Comparison of ENCODE assay signal across 17 mouse cellular contexts in the genomic region with DNA sequence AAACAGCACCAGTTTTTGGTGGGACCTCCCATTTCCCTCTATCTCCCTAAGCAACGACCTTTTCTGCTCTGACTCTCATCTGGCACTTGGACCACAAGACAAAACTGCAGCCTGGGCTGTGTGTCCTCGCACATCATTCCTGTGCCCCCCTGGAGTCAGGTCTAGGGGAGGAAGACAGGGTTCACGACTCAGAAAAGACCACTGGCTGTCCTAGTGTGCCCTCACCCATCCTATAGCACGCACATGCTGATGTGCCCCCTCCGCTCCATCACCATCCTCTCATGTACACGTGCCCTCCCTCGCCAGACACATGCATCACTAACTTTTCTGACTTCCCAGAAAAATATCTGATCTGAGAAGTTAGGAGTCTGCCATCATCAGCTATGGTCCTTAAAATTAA. TPM values are rescaled to one million over a fixed set of nuclear protein-coding genes. Genes with fewer than 3 reads are reported as not detected.
A peak's percentile ranks its signal among the peaks of the same experiment; 100 is the strongest.
DNase-seq lines count a peak whose midpoint lies in the region; ATAC-seq lines count a peak whose summit lies in the region.
"Had no signal": no experiment of that assay in that cellular context is flagged by ENCODE, and none has a peak within 500 bp of the region (broad histone marks: within the 10 kb centered on the region; RNA-seq: fewer than 3 reads in every experiment).

No protein-coding gene starts in this region.

- no peaks in the 10 kb centered on the region for H3K27me3 ChIP-seq in forebrain, embryonic 10.5 days (ENCODE audit: poor library complexity, severe bottlenecking)
- no peaks in the 10 kb centered on the region for H3K27me3 ChIP-seq in forebrain, embryonic 16.5 days (replicated peaks; ENCODE audit: control insufficient read depth, insufficient read depth, low read length)
- no peaks in the 10 kb centered on the region for H3K27me3 ChIP-seq in embryonic facial prominence, embryonic 10.5 days (replicated peaks; ENCODE audit: low read depth, poor library complexity, severe bottlenecking)
- H3K27me3 ChIP-seq in embryonic facial prominence, embryonic 14.5 days (replicated peaks; ENCODE audit: control insufficient read depth, insufficient read depth, low read length) = no peaks in the 10 kb centered on the region
- H3K27me3 ChIP-seq in limb, embryonic 13.5 days = no peaks in the 10 kb centered on the region
- H3K27me3 ChIP-seq: heart, embryonic 12.5 days; hindbrain, embryonic 15.5 days had no signal

- no peak for ATAC-seq in forebrain, embryonic 16.5 days
- no peak for ATAC-seq in embryonic facial prominence, embryonic 14.5 days (ENCODE audit: low read depth)
- no peak for ATAC-seq in limb, embryonic 13.5 days (ENCODE audit: low FRiP score, low read depth)
- ATAC-seq: forebrain, embryonic 14.5 days; intestine, embryonic 16.5 days had no signal

- H3K9ac ChIP-seq in forebrain, embryonic 16.5 days (replicated peaks; ENCODE audit: low read depth, low read length) = no peak overlapping the region
- H3K9ac ChIP-seq in embryonic facial prominence, embryonic 14.5 days (ENCODE audit: low read depth, low read length) = 0 out of 2 replicates have a peak overlapping the region, but pooled peaks have one; percentile 8
- peak overlapping the region; percentile 65; the same call in 1 of the 2 replicates for H3K9ac ChIP-seq in limb, embryonic 13.5 days
- H3K9ac ChIP-seq: heart, embryonic 12.5 days; hindbrain, embryonic 15.5 days had no signal

- no peak overlapping the region for H3K4me3 ChIP-seq in forebrain, embryonic 10.5 days
- H3K4me3 ChIP-seq in forebrain, embryonic 16.5 days (replicated peaks; ENCODE audit: low read length) = no peak overlapping the region
- no peak overlapping the region for H3K4me3 ChIP-seq in embryonic facial prominence, embryonic 10.5 days
- no peak overlapping the region for H3K4me3 ChIP-seq in embryonic facial prominence, embryonic 14.5 days (ENCODE audit: low read depth, low read length)
- H3K4me3 ChIP-seq in limb, embryonic 13.5 days = no peak overlapping the region
- H3K4me3 ChIP-seq: heart, embryonic 12.5 days; hindbrain, embryonic 15.5 days had no signal

- peak overlapping the region; percentile 83; the same call in 1 of the 2 replicates for H3K27ac ChIP-seq in forebrain, embryonic 10.5 days
- no peak overlapping the region for H3K27ac ChIP-seq in forebrain, embryonic 16.5 days (ENCODE audit: low read length)
- H3K27ac ChIP-seq in embryonic facial prominence, embryonic 10.5 days (replicated peaks) = peak overlapping the region; percentile 87
- no peak overlapping the region; the same call in 1 of the 2 replicates for H3K27ac ChIP-seq in embryonic facial prominence, embryonic 14.5 days (replicated peaks; ENCODE audit: low read depth, low read length)
- no peak overlapping the region for H3K27ac ChIP-seq in limb, embryonic 13.5 days
- H3K27ac ChIP-seq: hindbrain, embryonic 15.5 days had no signal

- WGBS in forebrain, embryonic 10.5 days = 82% methylated on average over 7 of the region's 7 CpGs
- 82% methylated on average over 7 of the region's 7 CpGs for WGBS in forebrain, embryonic 16.5 days
- 85% methylated on average over 7 of the region's 7 CpGs for WGBS in embryonic facial prominence, embryonic 10.5 days
- WGBS in embryonic facial prominence, embryonic 14.5 days = 86% methylated on average over 7 of the region's 7 CpGs
- WGBS in limb, embryonic 13.5 days = 83% methylated on average over 7 of the region's 7 CpGs

- H3K36me3 ChIP-seq in forebrain, embryonic 10.5 days (replicated peaks) = peaks cover 18% of the 10 kb centered on the region
- no peaks in the 10 kb centered on the region for H3K36me3 ChIP-seq in forebrain, embryonic 16.5 days (ENCODE audit: control insufficient read depth, insufficient read depth)
- peaks cover 37% of the 10 kb centered on the region for H3K36me3 ChIP-seq in embryonic facial prominence, embryonic 10.5 days (replicated peaks)
- peaks cover 9% of the 10 kb centered on the region for H3K36me3 ChIP-seq in embryonic facial prominence, embryonic 14.5 days (ENCODE audit: control insufficient read depth, insufficient read depth, low read length)
- H3K36me3 ChIP-seq in limb, embryonic 13.5 days = peaks cover 26% of the 10 kb centered on the region
- H3K36me3 ChIP-seq: heart, embryonic 12.5 days; hindbrain, embryonic 15.5 days had no signal

- DNase-seq in forebrain, embryonic 10.5 days (ENCODE audit: extremely low spot score, low spot score) = no peak
- no peak for DNase-seq in embryonic facial prominence, embryonic 10.5 days (ENCODE audit: low spot score)
- DNase-seq in embryonic facial prominence, embryonic 14.5 days (ENCODE audit: low spot score) = no peak
- no peak for DNase-seq in retina, postnatal 1 day
- no peak for DNase-seq in thymus, adult 18-20 months
- DNase-seq: adrenal gland, postnatal 25 days; cerebellum, adult 8-10 months; cerebellum, postnatal 36 days; gastrocnemius, postnatal 14 days; heart, postnatal 36 days had no signal

- no peak overlapping the region for H3K4me2 ChIP-seq in forebrain, embryonic 16.5 days (ENCODE audit: low read length)
- peak overlapping the region; percentile 63 for H3K4me2 ChIP-seq in embryonic facial prominence, embryonic 14.5 days (ENCODE audit: low read depth, low read length)
- H3K4me2 ChIP-seq in limb, embryonic 13.5 days (replicated peaks) = peak overlapping the region; percentile 80; the same call in 1 of the 2 replicates
- H3K4me2 ChIP-seq: heart, embryonic 12.5 days; hindbrain, embryonic 15.5 days had no signal

- no peaks in the 10 kb centered on the region for H3K9me3 ChIP-seq in forebrain, embryonic 10.5 days
- H3K9me3 ChIP-seq in forebrain, embryonic 16.5 days (ENCODE audit: control insufficient read depth, low read length) = no peaks in the 10 kb centered on the region
- H3K9me3 ChIP-seq in embryonic facial prominence, embryonic 10.5 days = no peaks in the 10 kb centered on the region
- no peaks in the 10 kb centered on the region for H3K9me3 ChIP-seq in embryonic facial prominence, embryonic 14.5 days (ENCODE audit: control insufficient read depth, low read length)
- no peaks in the 10 kb centered on the region for H3K9me3 ChIP-seq in limb, embryonic 13.5 days
- H3K9me3 ChIP-seq: heart, embryonic 12.5 days; hindbrain, embryonic 15.5 days had no signal

- peaks cover 31% of the 10 kb centered on the region for H3K4me1 ChIP-seq in forebrain, embryonic 10.5 days
- H3K4me1 ChIP-seq in forebrain, embryonic 16.5 days (replicated peaks; ENCODE audit: control insufficient read depth, insufficient read depth, low read length) = no peaks in the 10 kb centered on the region
- peaks cover 39% of the 10 kb centered on the region for H3K4me1 ChIP-seq in embryonic facial prominence, embryonic 10.5 days
- peaks cover 25% of the 10 kb centered on the region for H3K4me1 ChIP-seq in embryonic facial prominence, embryonic 14.5 days (ENCODE audit: control insufficient read depth, insufficient read depth, low read length)
- peaks cover 29% of the 10 kb centered on the region for H3K4me1 ChIP-seq in limb, embryonic 13.5 days

RNA-seq across cellular contexts. Expression of a gene that starts 2.5 kb away (rescaled TPM):
- 105 and 108 TPM in 2 replicates for polyA plus RNA-seq in forebrain, embryonic 10.5 days (2016; fragmentation: Nextera tagmentation; extraction: Ambion mirVana)
- 24.3 and 44.3 TPM in 2 replicates for polyA plus RNA-seq in forebrain, embryonic 16.5 days (2015; fragmentation: Nextera tagmentation; extraction: Ambion mirVana)
- 211 and 216 TPM in 2 replicates for polyA plus RNA-seq in embryonic facial prominence, embryonic 10.5 days (2016; fragmentation: Nextera tagmentation; extraction: Ambion mirVana)
- 354 and 373 TPM in 2 replicates for polyA plus RNA-seq in embryonic facial prominence, embryonic 14.5 days (2014; fragmentation: Nextera tagmentation; extraction: Ambion mirVana)
- polyA plus RNA-seq in limb, embryonic 13.5 days (2015; fragmentation: Nextera tagmentation; extraction: Ambion mirVana) = 227 and 235 TPM in 2 replicates

RNA-seq across cellular contexts. Expression of a gene that starts 19.4 kb away (rescaled TPM):
- polyA plus RNA-seq in forebrain, embryonic 10.5 days (2016; fragmentation: Nextera tagmentation; extraction: Ambion mirVana) = 0.06 TPM in 1 of 2 replicates, not detected in the other
- not detected in 2 replicates for polyA plus RNA-seq in forebrain, embryonic 16.5 days (2015; fragmentation: Nextera tagmentation; extraction: Ambion mirVana)
- polyA plus RNA-seq in embryonic facial prominence, embryonic 10.5 days (2016; fragmentation: Nextera tagmentation; extraction: Ambion mirVana) = not detected in 2 replicates
- not detected in 2 replicates for polyA plus RNA-seq in embryonic facial prominence, embryonic 14.5 days (2014; fragmentation: Nextera tagmentation; extraction: Ambion mirVana)
- polyA plus RNA-seq in limb, embryonic 13.5 days (2015; fragmentation: Nextera tagmentation; extraction: Ambion mirVana) = 0.14 and 1.3 TPM in 2 replicates
- polyA plus RNA-seq: forebrain, embryonic 14.5 days; hindbrain, embryonic 11.5 days had no signal

RNA-seq across cellular contexts. Expression of a gene that starts 34.5 kb away (rescaled TPM):
- 5.8 and 6.4 TPM in 2 replicates for polyA plus RNA-seq in forebrain, embryonic 10.5 days (2016; fragmentation: Nextera tagmentation; extraction: Ambion mirVana)
- polyA plus RNA-seq in forebrain, embryonic 16.5 days (2015; fragmentation: Nextera tagmentation; extraction: Ambion mirVana) = 9.2 and 10.0 TPM in 2 replicates
- 6.0 and 6.8 TPM in 2 replicates for polyA plus RNA-seq in embryonic facial prominence, embryonic 10.5 days (2016; fragmentation: Nextera tagmentation; extraction: Ambion mirVana)
- polyA plus RNA-seq in embryonic facial prominence, embryonic 14.5 days (2014; fragmentation: Nextera tagmentation; extraction: Ambion mirVana) = 5.7 and 7.0 TPM in 2 replicates
- polyA plus RNA-seq in limb, embryonic 13.5 days (2015; fragmentation: Nextera tagmentation; extraction: Ambion mirVana) = 5.8 and 5.9 TPM in 2 replicates

RNA-seq across cellular contexts. Expression of a gene that starts 41.5 kb away (rescaled TPM):
- 8.5 and 9.7 TPM in 2 replicates for polyA plus RNA-seq in forebrain, embryonic 10.5 days (2016; fragmentation: Nextera tagmentation; extraction: Ambion mirVana)
- polyA plus RNA-seq in forebrain, embryonic 16.5 days (2015; fragmentation: Nextera tagmentation; extraction: Ambion mirVana) = 1.4 and 1.6 TPM in 2 replicates
- 11.1 and 12.7 TPM in 2 replicates for polyA plus RNA-seq in embryonic facial prominence, embryonic 10.5 days (2016; fragmentation: Nextera tagmentation; extraction: Ambion mirVana)
- polyA plus RNA-seq in embryonic facial prominence, embryonic 14.5 days (2014; fragmentation: Nextera tagmentation; extraction: Ambion mirVana) = 19.1 and 22.7 TPM in 2 replicates
- polyA plus RNA-seq in limb, embryonic 13.5 days (2015; fragmentation: Nextera tagmentation; extraction: Ambion mirVana) = 26.4 and 26.9 TPM in 2 replicates

Comparison
In these comparisons a context has a peak if more than half of its experiments do, and no peak if none do; other contexts are left out.
1. H3K27ac ChIP-seq: peak in forebrain, embryonic 10.5 days (single experiment) and embryonic facial prominence, embryonic 10.5 days (single experiment); none in forebrain, embryonic 16.5 days (single experiment), embryonic facial prominence, embryonic 14.5 days (single experiment) and limb, embryonic 13.5 days (single experiment).